Mouse (Mus musculus): ENCODE data around the gene Gm4756. TPM values are rescaled to one million over a fixed set of nuclear protein-coding genes. Genes with fewer than 3 reads are reported as not detected.
"Not testable (repeated sequence)": the region's sequence is repeated elsewhere in the genome, so short reads cannot be mapped to it uniquely, and the experiment has no call there.

Gene Gm4756
- total RNA-seq (2022) = not detected

DNA sequence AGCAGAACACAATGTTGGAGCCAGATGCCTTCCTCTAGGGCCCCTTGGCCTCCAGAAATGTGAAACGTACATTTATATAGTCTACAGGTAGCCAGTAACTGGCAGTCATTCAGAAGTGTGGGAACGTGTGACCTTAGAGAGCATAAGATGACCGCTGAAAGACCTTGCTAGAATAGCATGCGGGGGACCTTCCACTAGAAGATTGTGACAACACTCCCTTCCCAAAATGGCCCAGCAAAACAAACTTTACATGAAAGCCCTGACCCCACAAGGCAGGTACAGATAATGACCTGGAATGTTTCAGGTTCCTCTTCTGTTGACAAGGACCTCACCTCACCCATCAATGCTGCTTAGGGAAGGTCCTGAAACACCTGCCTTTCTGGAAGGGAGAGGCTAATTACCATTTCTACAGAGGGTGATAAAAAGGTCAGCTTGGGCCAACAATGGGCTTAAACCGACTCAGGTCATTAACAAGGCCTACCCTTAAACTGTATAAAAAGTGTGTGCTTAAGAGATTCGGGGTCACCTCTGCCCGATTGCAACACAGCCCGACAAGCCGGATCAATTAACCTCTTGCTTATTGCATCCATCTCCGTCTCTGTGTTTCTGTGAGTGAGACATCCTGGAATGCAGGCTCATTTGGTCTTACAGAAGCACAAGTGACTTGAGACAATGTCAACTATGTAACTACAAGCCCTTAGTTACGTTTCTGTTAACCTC lies at the start of gene Gm4756:
Gm4756 (minus strand) TSS at position 51 of the 720 bp plus-strand sequence.
- DNase-seq (ENCODE audit: low spot score in 2 of 2) = no peak

DNA sequence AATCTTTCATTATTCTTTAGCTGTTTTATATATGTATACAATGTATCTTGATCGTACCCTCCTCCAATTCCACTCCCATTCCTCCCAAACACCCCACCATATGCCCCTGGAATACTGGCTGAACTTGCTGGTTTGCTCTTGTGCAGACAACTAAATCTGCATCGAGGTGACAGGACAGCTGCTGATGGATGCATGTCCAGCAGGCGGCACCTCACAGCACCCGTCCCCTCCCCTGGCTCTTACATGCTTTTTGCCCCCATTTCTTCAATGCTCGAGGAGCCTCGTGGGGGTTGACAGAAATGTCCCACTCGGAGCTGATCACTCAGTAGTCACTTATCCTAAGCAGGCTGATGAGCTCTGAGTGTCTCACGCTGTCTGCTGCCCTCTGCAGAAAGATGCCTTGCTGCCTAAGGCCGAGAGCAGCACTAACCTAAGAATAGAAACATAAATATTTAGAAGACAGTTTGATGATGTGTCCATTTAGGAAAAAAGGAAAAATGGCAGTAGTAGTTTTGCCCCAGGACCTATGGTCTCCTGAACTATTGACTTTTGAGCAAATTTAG lies 45.5 kb upstream of the Gm4756 start:
- DNase-seq (ENCODE audit: low spot score in 2 of 2) = no peak

DNA sequence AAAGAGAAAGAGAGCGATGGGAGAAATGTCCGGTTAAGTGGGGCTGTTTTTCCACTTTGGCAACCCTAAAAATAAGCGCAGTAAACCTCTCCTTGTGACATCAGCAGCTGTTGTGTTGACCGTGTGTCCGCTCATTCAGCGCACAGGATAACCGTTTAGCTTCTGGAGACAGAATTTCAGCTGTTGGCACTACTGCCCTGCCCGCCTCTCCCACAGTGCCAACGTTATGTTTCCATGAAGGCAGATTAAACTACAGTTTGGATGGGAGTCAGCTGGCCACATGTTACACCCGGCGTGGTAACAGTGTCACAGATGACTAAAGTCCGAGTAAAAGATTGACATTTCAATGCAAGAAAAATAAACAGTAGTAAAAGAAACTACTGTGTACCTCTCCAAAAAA lies 45.0 kb upstream of the Gm4756 start:
- DNase-seq (ENCODE audit: low spot score in 2 of 2) = no peak

DNA sequence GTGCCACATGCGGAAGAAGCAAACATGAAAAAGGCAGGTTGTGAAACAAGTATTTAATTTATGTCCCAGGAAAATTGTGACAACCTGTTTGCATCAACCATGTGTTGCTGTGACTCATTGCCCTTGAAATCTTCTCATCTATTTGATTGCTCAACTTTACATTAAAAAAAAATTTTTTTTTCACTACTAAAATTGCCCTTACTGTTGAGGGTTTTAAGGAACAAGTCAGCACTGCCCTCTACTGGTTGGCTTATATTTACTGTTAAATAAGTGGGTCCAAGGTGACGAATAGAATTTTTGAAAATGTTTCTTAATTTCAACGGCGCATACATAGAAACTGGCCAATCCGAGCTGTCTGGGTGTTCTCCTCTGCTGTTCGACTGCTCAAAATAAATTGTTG lies 44.4 kb upstream of the Gm4756 start:
- no peak for DNase-seq (ENCODE audit: low spot score in 2 of 2)

DNA sequence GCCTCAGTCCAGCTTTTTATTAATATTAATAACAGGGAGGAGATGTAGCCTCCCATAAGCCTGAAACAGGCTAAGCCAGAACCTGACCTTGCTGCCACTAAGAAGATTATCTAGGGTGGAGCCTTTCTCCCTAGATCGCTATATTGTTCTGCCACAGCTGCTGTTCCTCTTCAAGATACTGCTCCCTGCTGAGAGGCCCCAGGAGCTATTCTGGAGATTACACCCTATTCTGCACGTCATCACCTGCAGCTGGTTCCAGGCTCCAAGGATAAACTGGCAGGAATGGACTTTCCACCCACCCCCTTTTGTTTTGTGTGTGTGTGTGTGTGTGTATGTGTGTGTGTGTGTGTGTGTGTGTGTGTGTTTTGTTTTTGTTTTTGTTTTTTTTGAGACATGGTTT lies 38.8 kb upstream of the Gm4756 start:
- DNase-seq (ENCODE audit: low spot score in 2 of 2) = not testable (repeated sequence)

DNA sequence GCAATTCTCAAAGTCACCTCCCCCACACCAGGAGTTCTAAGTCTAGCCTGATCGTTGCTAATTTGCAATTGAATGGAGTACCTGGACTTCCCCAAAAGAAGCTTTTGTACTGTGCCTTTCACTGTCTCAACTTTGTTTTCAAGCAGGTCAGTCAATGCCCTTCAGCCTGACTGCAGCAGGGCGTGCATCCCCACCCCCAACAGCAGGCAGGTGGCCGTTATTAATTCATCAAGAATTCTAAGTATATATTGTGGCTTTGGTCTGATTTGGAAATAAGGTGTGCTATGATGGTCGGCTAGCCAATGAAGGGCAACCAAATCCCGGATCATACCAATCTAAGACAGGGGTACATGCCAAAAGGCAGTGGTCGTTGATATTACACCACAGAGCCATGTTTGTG lies 38.3 kb upstream of the Gm4756 start:
- DNase-seq (ENCODE audit: low spot score in 2 of 2) = not testable (repeated sequence)

DNA sequence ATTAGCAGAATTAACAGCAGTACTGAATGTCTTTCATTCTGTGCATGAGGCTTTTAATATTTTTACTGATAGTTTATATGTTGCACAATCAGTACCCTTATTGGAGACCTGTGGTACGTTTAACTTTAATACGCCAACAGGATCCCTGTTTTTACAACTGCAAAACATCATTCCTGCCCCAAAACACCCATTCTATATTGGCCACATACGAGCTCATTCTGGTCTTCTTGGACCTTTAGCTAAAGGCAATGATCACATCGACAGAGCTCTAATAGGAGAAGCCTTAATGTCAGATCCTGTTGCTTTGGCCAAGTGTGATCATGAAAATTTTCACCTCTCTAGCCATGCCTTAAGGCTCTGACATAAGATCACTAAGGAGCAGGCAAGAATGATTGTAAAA lies 37.1 kb upstream of the Gm4756 start:
- not testable (repeated sequence) for DNase-seq (ENCODE audit: low spot score in 2 of 2)

DNA sequence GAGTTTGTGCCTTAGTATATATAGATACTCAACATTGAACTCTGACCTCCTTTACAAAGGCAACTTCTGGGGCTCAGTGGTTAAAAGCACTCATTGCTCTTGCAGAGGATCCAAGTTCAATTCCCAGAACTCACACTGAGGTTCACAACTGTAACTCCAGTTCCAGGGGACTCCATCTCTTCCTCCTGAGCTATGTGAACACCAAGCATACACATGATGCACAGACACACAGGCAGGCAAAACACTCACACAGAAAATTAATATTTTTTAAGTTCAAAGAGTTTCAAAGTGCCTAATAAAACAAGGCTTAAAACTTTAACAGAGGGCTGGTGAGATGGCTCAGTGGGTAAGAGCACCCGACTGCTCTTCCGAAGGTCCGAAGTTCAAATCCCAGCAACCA lies 34.2 kb upstream of the Gm4756 start:
- DNase-seq (ENCODE audit: low spot score in 2 of 2) = no peak

DNA sequence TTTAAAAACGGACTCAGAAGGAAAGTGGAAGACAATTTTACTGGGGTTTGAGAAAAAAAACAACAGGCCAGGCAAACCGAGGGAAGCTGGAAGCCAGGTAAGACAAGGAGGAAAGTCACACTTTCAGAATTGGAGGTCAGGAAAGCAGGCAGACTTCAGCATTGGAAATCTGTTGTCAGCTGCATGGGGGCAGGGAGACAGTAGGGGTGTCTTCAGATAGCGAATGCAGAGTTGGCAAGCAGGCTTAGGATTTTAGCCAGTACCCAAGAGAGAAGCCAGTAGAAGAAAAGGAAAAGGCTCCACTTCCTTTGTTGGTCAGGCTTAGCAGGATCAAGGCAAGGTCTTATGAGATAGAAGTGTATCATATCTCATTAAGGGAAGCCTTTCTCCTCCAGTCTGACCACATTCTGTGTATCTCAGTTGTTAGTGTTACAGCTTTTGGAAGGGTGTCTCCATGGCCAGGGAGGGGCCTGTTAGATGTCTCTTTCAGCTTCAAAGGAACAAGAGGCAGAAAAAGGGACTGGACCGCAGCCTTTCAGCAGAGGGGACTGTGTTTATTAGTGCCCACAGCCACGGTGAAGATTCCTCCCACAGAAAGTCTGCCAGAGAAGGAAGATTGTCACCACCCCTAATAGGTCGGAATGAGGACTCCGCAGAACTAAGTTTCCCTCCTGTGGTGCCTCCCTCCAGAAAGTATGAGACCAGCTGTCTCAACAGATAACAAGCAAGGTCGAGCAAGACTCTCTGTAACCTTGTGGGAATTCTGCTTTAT lies 33.2 kb upstream of the Gm4756 start:
- no peak for DNase-seq (ENCODE audit: low spot score in 2 of 2)

DNA sequence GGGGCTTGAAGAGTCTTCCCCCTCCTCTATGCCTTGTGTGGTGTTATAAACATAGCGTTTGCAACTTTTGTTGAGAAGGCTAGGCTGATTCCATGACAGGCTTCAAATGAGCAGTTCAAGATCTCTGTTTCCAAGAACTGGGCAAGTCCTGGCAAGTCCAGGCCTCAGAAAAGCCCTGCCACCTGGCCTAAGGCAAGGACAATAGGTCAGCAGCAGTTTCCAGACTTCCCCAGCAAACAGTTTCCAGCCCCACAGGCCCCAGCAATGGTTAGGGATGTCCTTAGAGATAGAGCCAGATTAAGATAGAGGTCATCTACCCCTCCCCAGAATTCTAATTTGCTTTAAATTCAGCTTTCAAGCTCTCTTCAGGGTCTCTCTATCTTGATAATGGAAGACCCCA lies 32.5 kb upstream of the Gm4756 start:
- DNase-seq (ENCODE audit: low spot score in 2 of 2) = no peak

DNA sequence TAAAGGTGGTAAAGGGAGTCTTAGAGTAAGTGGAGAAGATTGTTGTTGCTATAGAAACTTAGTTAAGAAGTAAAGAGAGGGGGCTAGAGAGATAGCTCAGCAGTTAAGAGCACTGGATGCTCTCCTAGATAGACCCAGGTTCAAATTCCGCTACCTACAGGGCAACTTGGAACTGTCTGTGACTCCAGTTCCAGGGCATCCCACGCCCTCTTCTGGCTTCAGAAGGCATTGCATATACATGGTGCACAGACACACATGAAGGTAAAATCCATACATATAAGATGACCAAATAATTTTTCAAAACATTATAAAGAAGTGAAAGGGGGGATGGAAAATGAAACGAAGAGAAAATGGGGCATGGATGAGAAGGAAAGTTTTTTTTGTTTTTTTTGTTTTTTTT lies 30.2 kb upstream of the Gm4756 start:
- no peak for DNase-seq (ENCODE audit: low spot score in 2 of 2)

DNA sequence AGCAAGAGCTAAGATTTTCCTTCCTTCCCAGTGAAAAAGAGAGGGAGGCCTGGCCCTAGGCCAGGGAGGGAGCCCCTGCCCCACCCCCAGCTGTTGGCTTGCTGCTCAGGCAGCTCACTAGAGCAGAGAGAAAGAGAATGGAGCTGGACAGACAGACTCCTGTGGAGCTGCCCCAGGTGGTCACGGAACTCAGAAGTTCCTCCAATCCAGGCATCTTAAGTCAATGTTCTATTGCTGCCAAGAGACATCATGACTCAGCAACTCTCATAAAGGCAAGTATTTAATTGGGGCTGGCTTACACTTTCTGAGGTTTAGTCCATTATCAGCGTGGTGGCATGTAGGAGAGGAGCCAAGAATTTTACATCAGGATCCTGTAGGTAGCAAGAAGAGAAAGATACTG lies 25.4 kb upstream of the Gm4756 start:
- DNase-seq (ENCODE audit: low spot score in 2 of 2) = no peak

DNA sequence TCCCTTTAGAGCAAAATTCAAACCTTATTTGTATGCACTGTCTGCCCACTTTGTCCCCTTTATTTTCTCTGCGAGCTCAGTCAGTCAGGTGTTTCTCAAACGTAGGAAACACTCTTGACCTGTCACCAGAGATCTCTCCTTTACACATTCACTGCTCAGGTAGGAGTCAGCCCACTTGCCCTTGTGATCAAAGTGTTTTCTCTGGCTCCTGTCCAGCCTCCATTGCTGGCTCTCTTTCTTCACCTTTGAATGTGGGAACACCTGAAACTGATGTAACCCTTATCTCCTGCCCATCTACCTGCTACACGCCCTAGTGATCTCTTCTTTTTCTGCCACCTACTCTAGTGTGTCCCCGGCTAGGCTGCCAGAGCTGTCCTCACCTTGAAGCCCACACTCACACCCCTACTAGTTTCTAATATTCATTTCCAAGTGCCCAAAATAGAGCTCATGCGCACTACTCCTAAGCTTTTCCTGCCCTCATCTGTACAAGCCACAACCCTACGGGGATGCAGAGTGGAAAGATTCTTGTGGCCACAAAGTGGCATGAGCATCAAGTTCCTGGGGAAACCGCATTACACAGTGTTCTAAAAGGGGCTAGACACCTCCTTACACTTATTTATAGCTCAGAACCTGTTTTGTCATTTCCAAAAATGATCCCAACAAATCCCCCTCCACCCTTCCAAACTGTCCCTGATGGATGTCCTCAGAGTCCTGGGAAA lies 24.8 kb upstream of the Gm4756 start:
- DNase-seq (ENCODE audit: low spot score in 2 of 2) = no peak

DNA sequence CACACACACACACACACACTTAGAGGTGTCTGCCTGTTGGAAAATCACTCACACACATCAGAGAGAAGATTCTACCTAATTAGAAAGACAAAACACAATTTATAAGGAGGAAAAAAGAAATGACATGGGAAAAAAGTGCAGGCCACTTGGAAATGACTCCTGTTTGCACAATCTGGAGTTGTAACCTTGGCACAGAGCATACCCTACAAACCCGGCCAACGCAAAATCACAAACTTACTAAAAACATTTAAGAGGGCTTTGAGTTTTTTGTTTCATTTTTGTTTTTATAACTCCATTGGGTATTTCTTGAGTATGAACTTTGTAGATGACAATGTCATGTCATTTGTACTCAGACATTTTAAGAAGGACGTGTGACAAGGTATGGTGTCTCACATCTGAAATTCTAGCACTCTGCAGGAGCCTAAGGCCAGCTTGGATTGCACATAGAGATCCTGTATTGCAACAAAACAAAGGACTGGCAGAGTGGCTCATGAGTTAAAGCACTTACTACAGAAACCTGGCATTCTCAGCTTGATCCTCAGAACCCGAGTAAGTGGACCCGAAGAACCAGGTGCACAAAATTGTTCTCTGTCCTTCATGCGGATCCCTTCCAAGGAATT lies 22.2 kb upstream of the Gm4756 start:
- DNase-seq (ENCODE audit: low spot score in 2 of 2) = no peak

DNA sequence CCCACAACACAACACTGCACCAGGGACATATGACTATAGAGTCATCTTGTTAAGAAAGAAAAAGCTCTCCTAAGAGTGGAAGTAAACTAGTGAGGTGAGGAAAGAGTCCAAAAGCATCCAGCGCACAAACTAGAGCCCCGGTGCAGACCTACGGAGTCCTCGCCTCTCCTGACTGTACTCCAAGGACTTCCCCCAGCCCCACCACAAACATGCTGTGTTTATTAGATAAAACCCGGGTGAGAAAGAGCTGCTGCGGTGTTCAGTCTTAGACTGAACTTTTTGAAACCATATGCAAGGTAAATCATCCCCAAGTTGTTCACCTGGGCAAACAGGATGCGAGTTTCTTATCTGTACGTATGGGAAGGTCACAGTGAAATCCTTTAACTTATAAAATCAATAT lies 21.5 kb upstream of the Gm4756 start:
- no peak for DNase-seq (ENCODE audit: low spot score in 2 of 2)

DNA sequence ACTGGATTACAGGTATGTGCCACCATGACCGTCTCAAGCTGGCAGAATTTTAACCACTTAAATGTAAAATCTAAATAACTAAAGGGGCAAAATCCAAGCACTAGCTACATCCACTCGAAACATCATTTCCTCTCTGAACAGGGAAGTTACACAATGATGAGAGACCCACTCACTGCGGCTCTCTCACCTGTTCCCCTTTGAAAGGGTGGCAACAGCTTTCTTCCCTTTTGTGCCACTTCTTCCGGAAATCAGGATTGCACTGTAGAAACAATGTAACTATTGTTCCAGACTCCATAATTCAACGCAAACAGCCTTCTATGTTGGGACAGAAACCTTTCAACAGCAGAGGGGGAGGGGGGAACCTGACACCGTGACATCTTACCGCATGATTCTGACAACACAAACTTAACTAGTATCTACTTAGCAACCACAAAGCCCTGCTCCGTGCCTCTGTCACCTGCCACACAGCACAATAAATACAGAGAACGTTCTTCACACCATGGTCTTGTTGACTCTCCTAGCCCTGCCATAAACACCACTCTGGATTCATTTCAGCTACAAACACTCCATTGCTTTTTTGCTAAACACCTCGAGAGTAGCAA lies 18.5 kb upstream of the Gm4756 start:
- no peak for DNase-seq (ENCODE audit: low spot score in 2 of 2)

DNA sequence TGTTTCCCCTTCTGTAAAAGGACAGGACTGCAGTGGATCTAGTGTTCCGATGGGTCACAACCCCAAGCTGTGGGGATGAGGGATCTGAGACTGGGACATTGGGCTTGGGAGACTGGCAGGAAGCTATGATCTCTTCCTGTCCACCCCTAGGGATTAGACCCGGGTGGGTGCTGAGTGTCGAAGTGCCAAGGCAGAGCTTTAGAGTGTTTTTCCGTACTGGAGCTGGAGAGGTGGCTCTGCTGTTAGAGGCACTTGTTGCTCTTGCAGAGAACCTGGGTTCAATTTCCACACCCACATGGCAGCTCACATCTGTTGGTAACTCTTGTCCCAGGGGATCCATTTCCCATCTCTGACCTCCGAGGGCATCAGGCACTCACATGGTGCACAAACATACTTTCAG lies 16.6 kb upstream of the Gm4756 start:
- no peak for DNase-seq (ENCODE audit: low spot score in 2 of 2)

DNA sequence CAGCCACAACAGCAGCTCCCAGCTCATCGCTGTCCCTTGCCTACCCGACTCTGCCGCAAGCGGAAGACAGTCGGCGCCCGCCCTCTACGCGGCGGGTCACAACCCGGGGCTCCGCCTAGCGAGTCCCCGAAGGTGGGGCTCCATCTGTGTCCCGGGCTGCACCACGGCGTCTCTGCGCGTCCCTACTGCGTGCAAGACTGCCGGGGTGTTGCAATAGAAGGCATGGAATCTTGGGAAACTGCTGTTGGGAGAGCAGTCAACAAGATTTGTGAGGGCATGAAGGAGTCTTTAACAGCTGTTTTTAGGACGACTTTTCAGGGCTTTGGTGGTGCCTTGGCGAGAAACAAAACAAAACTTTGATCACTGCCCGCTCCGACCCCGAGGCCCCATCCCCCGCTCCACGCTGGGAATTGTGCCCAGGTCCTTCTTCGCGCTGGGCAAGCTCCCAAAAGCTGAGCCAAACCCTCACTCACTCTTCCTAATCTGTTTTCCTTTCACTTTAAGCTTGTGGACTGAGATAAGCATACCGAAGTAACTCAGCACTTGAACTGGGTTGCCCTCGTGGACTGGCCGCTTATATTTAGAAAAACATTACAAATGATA lies 15.4 kb upstream of the Gm4756 start, which contains the start of gene Dhrs7:
Dhrs7 (minus strand) TSS at position 175 of the 603 bp plus-strand sequence.
- peak; percentile 63 to 83 for DNase-seq (ENCODE audit: low spot score in 2 of 2)

DNA sequence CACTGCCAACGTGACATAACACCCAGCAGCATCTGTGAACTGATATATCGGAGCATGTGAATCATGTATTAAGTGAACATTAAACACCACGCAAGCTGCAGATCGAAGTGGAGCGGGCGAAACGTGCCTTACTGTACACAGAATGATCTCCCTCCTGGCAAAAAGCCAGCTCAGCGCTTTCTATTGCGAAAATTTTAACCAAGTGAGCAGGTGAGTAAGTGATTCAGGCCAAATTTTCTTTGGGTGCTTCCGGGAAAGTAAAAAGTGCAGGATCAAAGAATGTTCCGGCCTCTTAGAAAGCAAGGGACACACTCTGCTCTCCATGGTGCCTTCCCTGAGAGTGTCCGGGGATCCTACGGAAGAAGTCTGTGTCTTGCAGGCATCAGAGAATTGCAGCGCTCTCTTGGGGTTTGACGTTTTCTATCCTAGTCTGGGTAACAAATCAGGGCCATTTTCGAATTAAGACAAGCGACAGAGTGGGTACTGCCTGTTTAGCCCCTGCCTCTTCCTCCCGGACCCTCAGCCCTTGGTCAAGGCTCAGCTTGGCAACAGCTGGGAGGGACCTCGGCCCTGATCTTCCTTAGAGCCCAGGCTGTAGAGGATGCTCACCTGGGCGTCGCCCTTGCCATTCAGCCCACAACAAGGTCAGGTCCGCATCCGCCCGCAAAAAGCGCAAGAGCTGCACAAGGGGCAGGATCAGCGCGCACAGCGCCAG lies 14.7 kb upstream of the Gm4756 start:
- no peak for DNase-seq (ENCODE audit: low spot score in 2 of 2)

DNA sequence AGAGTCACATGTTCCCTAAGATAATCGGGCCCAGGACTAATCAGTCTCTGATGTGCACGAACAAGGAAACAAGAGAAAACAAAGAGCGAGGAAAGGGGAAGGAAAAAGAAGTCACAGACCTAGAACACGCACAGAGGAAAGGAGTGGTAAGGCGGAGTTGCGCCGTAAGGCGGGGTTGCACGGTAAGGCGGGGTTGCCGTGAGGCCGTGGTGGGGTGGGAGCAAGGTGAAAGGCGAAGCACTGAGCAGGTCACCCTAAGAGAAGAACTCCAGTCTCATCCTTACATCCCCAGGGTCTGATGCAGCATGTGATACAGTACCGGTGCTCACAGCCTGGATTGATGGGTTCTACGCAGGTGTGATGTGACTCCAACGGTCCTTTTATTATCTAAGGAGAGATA lies 6.3 kb upstream of the Gm4756 start:
- no peak for DNase-seq (ENCODE audit: low spot score in 2 of 2)

Data from left cerebral cortex, adult 8-10 months (tissue).